Mouse (Mus musculus) CH12.LX (cell line): ENCODE data around the gene Lipt2.

Experiments
- BHLHE40 ChIP-seq: IDR thresholded peaks from 2 replicates; pipeline ENCODE4 v1.6.1; 2011; ENCODE audit warnings: mild to moderate bottlenecking, low read depth, low read length, improper control_type of control experiment
- CTCF ChIP-seq, 2 experiments: IDR thresholded peaks in 1 of 2; conservative IDR thresholded peaks in 1 of 2; 2 replicates each; pipeline ENCODE4 v1.5.1; 2011 to 2012; ENCODE audit warnings: low read depth in 2 of 2, low read length in 2 of 2, improper control_type of control experiment in 1 of 2, inconsistent platforms in 1 of 2, mild to moderate bottlenecking in 1 of 2, moderate library complexity in 1 of 2
- KAT2A ChIP-seq: IDR thresholded peaks from 2 replicates; pipeline ENCODE4 v1.6.1; 2012; ENCODE audit warnings: low read length, improper control_type of control experiment, inconsistent platforms; ENCODE audit not compliant: insufficient replicate concordance
- MEF2A ChIP-seq: IDR thresholded peaks from 2 replicates; pipeline ENCODE4 v1.6.1; 2014; ENCODE audit warnings: low read depth, mild to moderate bottlenecking, inconsistent platforms, low read length, improper control_type of control experiment, borderline replicate concordance

GRCm38 (mm10) chr7:100181614-100182013 is 22.5 kb downstream of the Lipt2 start:
- TF ChIP-seq CTCF (conservative IDR thresholded peaks at IDR 0.05 in 1 of 2, IDR thresholded peaks at IDR 0.05 in 1 of 2; ENCODE audit: low read depth in 2 of 2, low read length in 2 of 2) (no peak), BHLHE40 (no peak), KAT2A (no peak), MEF2A (no peak)
